Mouse (Mus musculus) spleen, postnatal 36 days (tissue): ENCODE measurements around the gene Fam219b.

Source experiments
- DNase-seq, 2 experiments: peaks; one replicate each; pipeline ENCODE4 v3.0.0; 2022; ENCODE audit warnings: low spot score in 2 of 2, mixed read lengths in 1 of 2

Gene Fam219b

GRCm38 (mm10) chr9:57562896-57563372 is 25.6 kb downstream of the Fam219b start:
- DNase-seq: no peak

GRCm38 (mm10) chr9:57564609-57565008 is 27.3 kb downstream of the Fam219b start:
- no peak for DNase-seq

- DNase-seq: peak in 1 of 2 experiments; percentile 43
These were observed 28.5 kb downstream of the Fam219b start for GRCm38 (mm10) chr9:57565741-57566221.

- no peak for DNase-seq
These were observed 29.5 kb downstream of the Fam219b start for GRCm38 (mm10) chr9:57566846-57567245.

GRCm38 (mm10) chr9:57568500-57568899 is 31.2 kb downstream of the Fam219b start:
- no peak for DNase-seq

- DNase-seq: no peak
These were observed 37.1 kb downstream of the Fam219b start for GRCm38 (mm10) chr9:57574397-57574796.

GRCm38 (mm10) chr9:57575577-57575976 is 38.2 kb downstream of the Fam219b start:
- DNase-seq: no peak

- no peak for DNase-seq
These were observed 40.0 kb downstream of the Fam219b start for GRCm38 (mm10) chr9:57577144-57577849.

GRCm38 (mm10) chr9:57584991-57585390 is 47.7 kb downstream of the Fam219b start:
- no peak for DNase-seq

GRCm38 (mm10) chr9:57589224-57590126 is 52.1 kb downstream of the Fam219b start, which contains the start of gene Ulk3:
TSS of gene Ulk3 (plus strand) at chr9:57589452.
- peak; percentile 87 to 89 for DNase-seq

- no peak for DNase-seq
These were observed 53.4 kb downstream of the Fam219b start for GRCm38 (mm10) chr9:57590726-57591125.
